Mouse (Mus musculus): ENCODE results near the gene Mrps6.

Gene Mrps6

GRCm38 (mm10) chr16:92057852-92058643, at the start of gene Mrps6, which contains the start of the genes Gm49711 and Slc5a3:
Gene Mrps6, plus strand, starts transcription at chr16:92058270.
Gene Gm49711, plus strand, starts transcription at chr16:92058316.
Gene Slc5a3, plus strand, starts transcription at chr16:92058322.
- DNase-seq (ENCODE audit: low spot score), result peak; percentile 78

- no peak for DNase-seq (ENCODE audit: low spot score)
These were observed 48.5 kb upstream of the Mrps6 start for GRCm38 (mm10) chr16:92009586-92009985.

- DNase-seq (ENCODE audit: low spot score), result no peak
These were observed 41.3 kb upstream of the Mrps6 start for GRCm38 (mm10) chr16:92016792-92017191.

- DNase-seq (ENCODE audit: low spot score), result peak; percentile 16
These were observed 38.6 kb upstream of the Mrps6 start for GRCm38 (mm10) chr16:92019141-92020118.

GRCm38 (mm10) chr16:92021656-92022400, 36.2 kb upstream of the Mrps6 start:
- DNase-seq (ENCODE audit: low spot score), result no peak

- DNase-seq (ENCODE audit: low spot score), result no peak
These were observed 35.4 kb upstream of the Mrps6 start for GRCm38 (mm10) chr16:92022494-92023283.

GRCm38 (mm10) chr16:92033286-92033685, 24.8 kb upstream of the Mrps6 start:
- no peak for DNase-seq (ENCODE audit: low spot score)

- DNase-seq (ENCODE audit: low spot score), result no peak
These were observed 23.4 kb upstream of the Mrps6 start for GRCm38 (mm10) chr16:92034676-92035075.

GRCm38 (mm10) chr16:92036701-92037100, 21.4 kb upstream of the Mrps6 start:
- no peak for DNase-seq (ENCODE audit: low spot score)

- DNase-seq (ENCODE audit: low spot score), result no peak
These were observed 20.0 kb upstream of the Mrps6 start for GRCm38 (mm10) chr16:92037891-92038607.

GRCm38 (mm10) chr16:92039421-92039820, 18.6 kb upstream of the Mrps6 start:
- DNase-seq (ENCODE audit: low spot score), result no peak

- DNase-seq (ENCODE audit: low spot score), result no peak
These were observed 18.1 kb upstream of the Mrps6 start for GRCm38 (mm10) chr16:92039966-92040365.

GRCm38 (mm10) chr16:92051777-92052310, 6.2 kb upstream of the Mrps6 start:
- DNase-seq (ENCODE audit: low spot score), result no peak

GRCm38 (mm10) chr16:92052569-92052968, 5.5 kb upstream of the Mrps6 start:
- DNase-seq (ENCODE audit: low spot score), result peak; percentile 28

- DNase-seq (ENCODE audit: low spot score), result no peak
These were observed 1.4 kb upstream of the Mrps6 start for GRCm38 (mm10) chr16:92056711-92057110.

GRCm38 (mm10) chr16:92057456-92057851, 616 bp upstream of the Mrps6 start:
- no peak for DNase-seq (ENCODE audit: low spot score)

- no peak for DNase-seq (ENCODE audit: low spot score)
These were observed 862 bp downstream of the Mrps6 start for GRCm38 (mm10) chr16:92058644-92059620.

- no peak for DNase-seq (ENCODE audit: low spot score)
These were observed 2.1 kb downstream of the Mrps6 start for GRCm38 (mm10) chr16:92060213-92060612.

- DNase-seq (ENCODE audit: low spot score), result no peak
These were observed 3.5 kb downstream of the Mrps6 start for GRCm38 (mm10) chr16:92061586-92061985.
